Mouse (Mus musculus): ENCODE measurements at regions not wholly inside any gene's neighbourhood (a gene's known extent, or its start where the extent isn't known, plus 50 kb on each side); places are given as distances from the start of the nearest gene placed in this dataset.
A peak's percentile ranks its signal among the peaks of the same experiment; 100 is the strongest.

DNA sequence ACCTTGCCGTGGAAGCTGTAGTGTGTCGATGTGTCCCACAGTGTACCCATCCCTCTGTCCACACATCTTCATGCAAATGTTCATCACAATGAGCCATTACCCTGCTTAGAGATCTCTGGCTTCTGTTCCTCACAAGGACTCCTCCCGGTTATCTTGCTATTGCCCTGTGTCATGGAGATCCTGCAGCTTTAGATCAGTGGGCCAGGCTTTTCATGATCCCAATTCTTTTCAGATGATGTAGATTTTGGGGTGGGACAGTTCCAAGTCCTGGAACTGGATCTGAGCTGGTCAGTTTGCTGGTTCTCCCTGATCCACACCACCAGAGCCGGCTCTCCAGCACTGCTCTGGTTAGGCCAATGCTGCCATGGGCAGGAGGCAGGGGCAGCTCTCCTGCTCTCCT, 161.2 kb downstream of the Tfap2c start:
- no peak for DNase-seq

DNA sequence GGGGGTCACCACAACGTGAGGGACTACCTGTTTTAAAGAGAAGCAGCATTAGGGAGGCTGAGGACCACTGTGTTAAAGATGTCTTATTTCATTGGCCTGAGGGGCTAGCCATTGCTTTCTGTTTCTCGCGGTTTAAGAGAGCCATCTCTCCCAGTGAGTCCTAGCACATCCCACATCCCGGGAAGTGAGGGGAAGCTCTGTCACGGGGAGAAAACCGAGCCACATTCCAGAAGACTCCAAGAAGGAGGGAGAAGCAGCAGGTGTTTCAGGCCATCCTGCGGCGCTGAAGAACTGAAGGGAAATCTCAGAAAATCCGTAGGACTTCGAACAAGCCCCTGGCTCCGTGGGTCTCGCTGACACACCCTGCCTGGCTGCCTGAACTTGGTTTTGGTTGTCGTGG, 177.3 kb downstream of the Tfap2c start:
- DNase-seq, result no peak

GRCm38 (mm10) chr2:172727576-172727975, 178.2 kb downstream of the Tfap2c start:
- no peak for DNase-seq

DNA sequence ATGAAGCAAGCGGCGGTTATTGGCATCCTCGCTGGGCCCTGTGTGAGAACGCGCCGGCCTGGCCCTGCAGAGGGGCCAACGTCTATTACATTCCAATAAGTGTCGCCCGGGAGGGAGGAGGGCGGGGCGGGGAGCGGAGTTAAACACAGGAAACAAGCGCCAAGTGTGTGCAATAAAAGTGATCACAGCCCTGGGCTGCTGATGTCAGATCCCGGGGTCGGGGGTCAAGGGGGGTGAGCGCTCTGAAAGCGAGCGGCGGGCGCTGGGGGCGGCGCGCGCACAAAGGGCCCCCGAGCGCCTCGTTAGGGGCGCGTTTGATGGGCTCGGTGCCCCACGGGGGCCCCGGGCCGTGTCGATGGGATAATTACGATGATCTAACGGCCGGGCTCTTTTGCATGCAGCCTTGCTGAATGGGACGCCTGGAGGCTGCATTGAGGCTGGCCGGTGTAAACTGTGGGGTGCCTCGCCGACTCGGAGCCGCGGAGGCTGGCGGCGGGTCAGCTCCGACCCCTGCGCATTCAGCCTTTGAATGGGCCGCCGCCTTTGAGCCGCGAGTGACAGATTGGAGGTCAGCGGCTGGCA, 178.9 kb downstream of the Tfap2c start:
- no peak for DNase-seq

DNA sequence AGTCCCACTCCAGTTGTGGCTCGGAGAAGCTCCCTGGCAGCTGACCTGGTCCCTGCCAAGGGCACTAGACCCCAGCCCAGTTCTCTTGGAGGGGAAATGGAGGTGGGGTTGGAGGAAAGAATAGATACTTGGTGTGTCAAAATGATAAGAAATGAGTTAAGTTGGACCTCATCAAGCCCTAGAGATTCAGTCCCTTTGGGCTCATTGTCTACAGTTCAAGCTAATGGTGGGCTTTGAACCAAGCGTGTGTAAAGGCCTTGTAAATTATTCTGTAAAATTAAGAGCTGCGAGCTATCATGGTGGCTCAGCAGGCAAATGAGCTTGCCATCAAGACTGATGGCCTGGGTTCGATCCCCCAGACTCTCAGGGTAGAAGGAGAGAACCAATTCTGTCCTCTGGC, 179.8 kb downstream of the Tfap2c start:
- DNase-seq, result no peak

DNA sequence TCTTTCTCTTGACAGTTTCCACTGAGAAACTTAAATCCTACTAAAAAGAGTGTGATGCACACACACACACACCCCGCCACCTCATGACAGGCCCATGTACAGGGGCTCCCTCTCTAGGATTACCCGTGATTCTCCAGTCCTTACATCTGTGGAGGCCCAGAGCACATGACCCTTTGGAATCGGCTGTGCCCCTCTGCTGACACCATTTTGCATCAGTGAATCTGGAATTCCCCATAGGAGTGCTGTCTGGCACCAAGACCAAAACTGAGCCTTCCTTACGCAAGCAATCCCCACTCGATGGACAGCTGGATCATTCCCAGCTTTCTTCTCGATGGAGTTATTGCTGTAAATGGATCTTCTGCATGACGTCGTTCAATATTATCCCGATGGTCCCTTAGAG, 180.3 kb downstream of the Tfap2c start:
- DNase-seq, result no peak

GRCm38 (mm10) chr2:172731408-172731807, 182.0 kb downstream of the Tfap2c start:
- no peak for DNase-seq

- no peak for DNase-seq
Measured at GRCm38 (mm10) chr2:172732453-172733210, 183.2 kb downstream of the Tfap2c start.

GRCm38 (mm10) chr2:172733403-172733995, 184.1 kb downstream of the Tfap2c start:
- DNase-seq, result no peak

DNA sequence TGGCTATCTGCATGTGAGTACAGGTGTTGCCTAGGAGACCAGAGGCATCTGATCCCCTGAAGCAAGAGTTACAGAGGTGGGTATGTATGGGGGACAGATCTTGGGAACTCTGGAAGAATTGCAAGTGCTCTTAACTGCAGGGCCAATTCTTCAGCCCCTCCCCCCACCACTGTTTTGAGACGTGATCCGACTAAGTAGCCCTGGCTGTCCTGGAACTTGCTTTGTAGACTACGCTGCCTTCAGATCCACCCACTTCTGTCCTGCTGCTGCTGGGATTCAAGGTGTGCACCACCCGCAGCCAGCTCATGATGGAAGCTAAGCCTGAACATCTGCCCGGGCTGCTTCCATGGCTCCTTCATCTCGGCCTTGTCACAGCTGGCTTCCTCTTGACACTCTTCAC, 186.2 kb downstream of the Tfap2c start:
- DNase-seq, result no peak

DNA sequence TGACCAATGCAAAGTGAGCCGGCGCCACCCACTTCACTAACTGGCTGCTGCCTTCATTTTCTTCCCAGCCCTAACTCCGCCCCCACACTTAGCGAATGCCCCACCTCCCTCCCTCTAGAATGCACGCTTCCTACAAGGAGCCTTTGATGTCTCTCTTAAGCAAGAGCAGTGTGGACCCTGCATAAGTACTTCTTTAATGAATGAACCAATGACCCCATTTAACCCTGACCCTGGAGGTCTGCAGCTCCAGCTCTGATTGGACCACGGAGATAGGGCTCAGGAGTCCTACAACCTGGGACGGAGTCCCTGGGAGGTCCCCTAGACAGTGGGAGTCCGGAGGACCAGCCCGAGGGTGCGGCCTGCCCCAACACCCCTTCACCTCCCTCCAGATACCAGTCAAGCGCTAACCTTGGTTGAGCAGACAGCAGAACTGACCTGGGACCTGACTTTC, 189.7 kb downstream of the Tfap2c start:
- no peak for DNase-seq

- DNase-seq, result no peak
Measured at GRCm38 (mm10) chr2:172739529-172739928, 190.1 kb downstream of the Tfap2c start.

DNA sequence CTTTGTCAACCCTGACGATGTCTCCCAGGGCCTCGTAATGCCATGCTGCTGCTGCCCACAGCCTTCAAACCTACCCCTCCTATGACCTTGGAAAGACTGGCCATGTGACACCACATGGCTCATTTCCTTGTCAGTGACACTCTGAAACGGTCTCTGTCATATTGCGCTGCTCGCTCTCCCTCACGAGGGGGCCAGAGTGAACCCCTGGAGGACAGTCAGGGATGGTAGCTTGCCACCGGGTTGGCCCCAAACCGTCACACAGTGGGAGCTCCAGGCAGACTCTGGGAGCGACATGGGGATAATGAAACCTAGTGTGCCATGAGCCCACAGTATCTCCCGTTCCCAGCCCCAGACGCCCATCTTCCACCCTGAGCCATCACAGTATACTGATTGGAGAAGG, 188.8 kb downstream of the Bmp7 start:
- no peak for DNase-seq

DNA sequence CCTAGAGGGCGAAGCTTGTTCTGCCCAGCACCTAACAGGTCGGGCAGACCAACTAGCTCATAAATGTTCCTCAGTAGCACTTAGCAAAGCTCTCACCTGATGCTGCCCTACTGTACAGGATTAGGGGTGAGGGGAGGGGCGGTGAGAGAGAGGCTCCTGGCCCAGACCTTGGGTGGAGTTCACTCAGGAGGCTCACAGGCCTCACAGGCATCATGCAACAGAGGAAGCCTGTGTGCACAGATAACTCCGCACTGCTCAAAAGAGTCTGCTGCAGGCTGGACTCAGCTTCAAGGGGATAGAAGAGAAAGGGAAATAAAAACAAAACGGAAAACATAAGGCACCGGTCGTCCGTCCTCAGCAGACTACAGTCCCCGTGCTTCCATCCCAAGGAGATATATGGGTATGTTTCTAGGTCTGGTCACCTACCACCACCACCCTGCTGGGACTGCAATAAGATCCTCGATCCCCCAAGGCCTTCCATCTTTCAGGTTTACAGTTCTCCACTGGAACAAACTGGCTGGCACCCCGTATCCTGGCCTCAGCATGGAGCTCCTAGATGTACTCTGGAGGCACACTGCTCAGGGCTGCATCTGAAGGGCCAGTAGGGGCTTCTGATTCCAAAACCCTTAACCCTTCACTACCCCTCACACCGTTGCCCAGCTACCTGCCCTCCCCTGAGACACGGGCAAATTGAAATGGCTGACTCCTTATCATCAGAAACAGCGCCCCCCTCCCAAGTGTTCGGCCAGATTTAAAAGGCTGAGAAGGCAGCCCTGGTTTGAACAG, 184.2 kb downstream of the Bmp7 start:
- no peak for DNase-seq

GRCm38 (mm10) chr2:172756472-172756860, 183.7 kb downstream of the Bmp7 start:
- peak; percentile 13 for DNase-seq

DNA sequence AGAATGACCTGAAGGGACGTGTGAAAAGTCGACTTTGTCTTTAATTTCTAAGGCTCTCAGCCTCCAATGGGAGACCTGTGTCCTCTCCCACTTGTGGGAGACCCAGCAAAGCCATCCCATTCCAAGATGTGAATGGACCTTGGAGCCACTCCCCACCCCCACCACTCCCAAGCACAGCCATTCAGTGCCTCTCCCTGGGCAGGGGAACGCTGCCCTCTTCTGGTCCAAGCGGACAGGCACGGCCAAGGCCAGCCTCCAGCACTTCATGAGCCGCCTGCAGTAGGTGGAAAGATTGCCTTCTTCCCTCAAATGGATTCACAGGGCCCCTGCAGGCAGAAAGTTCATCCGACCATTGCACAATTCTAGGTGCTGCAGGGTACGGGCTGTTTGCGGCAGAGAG, 181.6 kb downstream of the Bmp7 start:
- DNase-seq, result peak; percentile 31

DNA sequence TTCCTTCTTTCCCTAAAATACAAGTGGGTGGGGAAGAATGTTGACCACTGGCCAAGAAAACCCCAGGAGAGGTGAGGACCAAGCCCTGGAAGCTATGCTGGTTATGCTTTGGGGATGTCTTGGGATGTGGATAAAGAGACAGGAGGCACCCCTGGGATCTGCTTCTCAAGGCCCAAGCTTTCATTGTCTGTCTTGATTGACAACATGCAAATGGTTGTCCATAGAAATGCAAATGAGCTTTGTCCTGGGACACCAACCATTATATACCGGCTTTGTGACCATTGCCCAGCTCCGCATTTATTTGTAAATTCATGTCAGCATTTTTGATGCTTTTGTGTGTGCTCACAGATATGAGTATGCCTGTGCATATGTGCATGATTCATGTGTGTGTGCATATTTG, 174.9 kb downstream of the Bmp7 start:
- DNase-seq, result no peak

DNA sequence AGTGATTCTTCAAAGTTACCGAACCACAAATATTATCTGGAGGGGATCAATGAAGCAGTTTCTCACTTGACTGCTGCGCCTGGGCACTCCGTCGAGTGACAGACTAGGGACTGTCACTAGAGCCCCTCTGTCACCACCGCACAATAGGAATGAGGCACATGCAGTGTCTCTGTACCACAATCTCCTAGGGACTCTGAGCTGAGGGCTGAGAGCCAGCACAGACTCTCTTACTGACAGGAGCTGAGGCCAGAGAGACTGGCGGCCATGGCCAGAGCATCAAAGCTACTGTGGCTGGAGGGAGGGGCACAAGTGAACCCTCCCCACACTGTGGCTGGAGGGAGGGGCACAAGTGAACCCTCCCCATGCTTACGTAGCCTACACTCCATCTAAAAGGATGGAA, 173.7 kb downstream of the Bmp7 start:
- DNase-seq, result no peak

DNA sequence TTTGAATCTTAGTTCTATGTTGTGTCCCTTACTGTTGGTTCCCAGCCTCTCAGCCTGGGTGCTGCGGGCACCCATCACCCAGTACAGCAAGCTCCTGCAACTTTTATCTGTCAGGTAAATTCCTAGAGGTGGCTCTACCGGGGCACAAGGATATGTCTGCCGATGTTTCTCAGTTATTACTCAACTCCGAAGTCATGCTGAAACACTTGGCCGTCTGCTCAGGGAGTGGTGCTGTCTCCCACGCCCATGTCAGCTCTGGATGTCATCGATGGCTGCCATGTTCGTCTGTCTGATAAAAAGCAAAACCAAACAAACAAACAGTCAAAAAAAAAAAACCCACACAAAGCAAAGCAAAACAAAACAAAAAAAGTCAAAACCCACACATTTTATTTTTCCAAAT, 171.4 kb downstream of the Bmp7 start:
- no peak for DNase-seq

- DNase-seq, result no peak
Measured at GRCm38 (mm10) chr2:172770061-172770460, 170.1 kb downstream of the Bmp7 start.

GRCm38 (mm10) chr2:172770606-172771005, 169.5 kb downstream of the Bmp7 start:
- DNase-seq, result no peak

- DNase-seq, result peak; percentile 29
Measured at GRCm38 (mm10) chr2:172773176-172773575, 166.9 kb downstream of the Bmp7 start.

DNA sequence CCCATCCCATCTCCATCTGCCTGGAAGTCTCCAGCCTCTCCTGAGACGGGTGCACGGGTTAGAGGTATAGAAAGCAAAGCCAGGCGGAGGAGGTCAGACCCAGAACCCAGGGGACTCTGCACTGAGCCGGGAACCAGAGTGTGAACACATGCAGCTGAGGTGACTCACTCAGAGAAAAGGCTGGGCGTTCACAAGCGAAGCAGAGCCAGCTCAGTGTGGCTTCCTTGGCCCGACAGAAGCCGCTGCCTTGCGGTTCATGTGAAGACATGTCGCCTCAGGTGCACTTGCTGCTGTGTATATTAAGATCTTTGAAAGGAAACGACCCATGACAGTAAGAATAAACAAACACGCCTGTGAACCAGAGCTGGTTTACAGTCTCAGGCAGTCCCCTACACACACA, 163.6 kb downstream of the Bmp7 start:
- DNase-seq, result no peak

GRCm38 (mm10) chr2:172777774-172778173, 162.3 kb downstream of the Bmp7 start:
- DNase-seq, result no peak

All from right cerebral cortex, postnatal 25 days (tissue).